Mouse (Mus musculus) lung, adult 2 months (tissue): ENCODE measurements around the gene Tmem240.

Experiments
- CTCF ChIP-seq: fragments of 200-500 bp; IDR thresholded peaks from 2 replicates; pipeline ENCODE4 v1.5.1; 2011; ENCODE audit warnings: mild to moderate bottlenecking, low read length, control low read depth; ENCODE audit not compliant: insufficient read depth
- POLR2A ChIP-seq: fragments of 200-500 bp; IDR thresholded peaks from 2 replicates; pipeline ENCODE4 v1.6.1; 2011; ENCODE audit warnings: low read depth, mild to moderate bottlenecking, control low read depth, low read length, borderline replicate concordance; ENCODE audit errors: extremely low read depth

- TF ChIP-seq CTCF: no peak
- TF ChIP-seq POLR2A: no peak
Observed at GRCm38 (mm10) chr4:155710521-155711252, 23.9 kb upstream of the Tmem240 start.
